Mouse (Mus musculus): Measurements from ENCODE around the gene E2f2.
A peak's percentile ranks its signal among the peaks of the same experiment; 100 is the strongest.

E2f2 gene

DNA sequence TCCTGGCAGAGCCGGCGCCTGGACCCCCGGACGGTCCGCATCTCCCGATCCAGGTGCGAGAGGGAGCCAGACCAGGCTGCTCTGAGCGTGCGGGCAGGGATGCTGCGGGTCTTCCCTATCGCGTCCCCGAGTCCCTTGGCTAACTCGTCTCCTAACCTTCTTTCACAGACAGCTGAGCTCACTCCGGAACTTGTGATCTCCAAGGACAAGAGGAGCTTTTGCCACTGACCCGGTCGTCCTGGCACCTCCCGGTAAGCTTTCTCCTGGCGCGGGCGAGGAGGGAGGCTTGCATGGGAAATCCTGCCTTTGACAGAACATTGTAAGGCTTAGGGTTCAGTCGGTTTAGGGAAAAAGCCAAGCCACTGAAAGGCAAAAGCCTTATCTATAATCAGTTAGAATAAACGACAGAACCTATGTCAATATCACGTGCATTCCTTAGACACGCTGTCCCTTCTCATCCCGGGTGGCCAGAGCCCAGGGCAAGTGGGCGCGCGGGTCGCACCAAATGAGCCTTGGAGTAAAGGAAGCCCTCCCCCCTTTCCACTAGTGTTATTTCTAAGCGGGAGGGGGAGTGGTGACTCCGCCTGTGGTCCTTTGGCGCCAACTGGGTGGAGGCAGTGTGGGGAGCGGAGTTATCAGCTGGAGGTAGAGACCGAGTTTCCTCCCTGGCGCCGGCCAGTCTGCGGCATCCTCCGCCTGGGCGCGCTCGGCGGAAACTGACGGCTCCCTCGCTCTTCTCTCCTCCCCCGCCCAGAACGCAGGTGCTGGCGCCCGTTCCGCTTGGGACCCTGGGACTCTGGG lies 27.9 kb upstream of the E2f2 start:
- peak; percentile 84 for DNase-seq (ENCODE audit: low read depth, low spot score)

DNA sequence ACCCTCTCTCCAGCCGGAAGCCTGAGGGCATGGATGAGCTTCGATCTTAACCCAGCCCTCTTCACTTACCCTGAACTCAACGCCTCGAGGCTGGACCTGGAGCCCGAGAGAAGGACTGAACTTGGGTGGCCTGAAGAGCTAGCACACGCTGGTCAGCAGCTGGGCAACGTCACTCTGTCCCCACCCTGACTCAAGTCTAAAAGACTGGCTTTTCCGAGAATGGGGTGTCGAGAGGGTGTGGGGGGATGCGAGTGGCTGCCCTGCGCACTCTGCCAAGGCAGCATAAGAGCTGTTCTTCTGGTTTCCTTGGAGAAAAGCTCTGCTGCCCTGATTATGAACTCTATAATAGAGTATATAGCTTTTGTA lies 27.3 kb upstream of the E2f2 start:
- no peak for DNase-seq (ENCODE audit: low read depth, low spot score)

- no peak for DNase-seq (ENCODE audit: low read depth, low spot score)
These were observed 26.8 kb upstream of the E2f2 start for GRCm38 (mm10) chr4:136145362-136145885.

DNA sequence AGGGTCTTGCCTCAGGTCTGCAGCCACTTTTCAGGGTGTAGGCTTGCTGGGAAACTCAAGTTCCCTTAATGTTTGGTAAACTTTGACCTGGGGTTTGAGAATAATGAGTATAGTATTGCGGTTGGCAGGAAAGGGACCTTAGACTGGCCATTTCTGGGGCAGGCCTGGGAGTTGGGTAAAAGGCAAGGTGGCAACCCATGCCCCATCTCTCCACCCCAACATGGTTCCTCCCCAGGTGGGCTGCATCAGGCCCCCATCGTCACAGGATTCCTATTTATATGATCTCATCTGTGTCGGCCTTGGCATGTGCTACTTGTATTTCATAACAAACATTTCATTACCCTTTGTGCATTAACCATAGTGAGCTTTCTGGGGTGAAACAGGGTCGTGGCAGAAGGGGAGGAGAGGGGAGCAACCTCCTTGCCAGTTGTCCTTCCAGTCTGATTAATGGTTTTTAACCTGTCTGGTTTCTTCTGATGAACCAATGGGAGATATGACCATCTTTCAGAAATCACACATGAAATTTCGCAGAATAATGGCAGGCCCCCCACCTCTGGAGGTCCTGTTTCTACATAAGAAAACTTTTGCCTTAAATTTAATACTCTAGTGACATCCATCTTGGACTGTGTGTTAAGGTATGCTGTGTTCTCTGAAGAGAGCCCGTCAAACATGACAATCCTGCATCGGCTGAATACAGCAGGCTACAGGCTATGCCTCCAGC lies 26.0 kb upstream of the E2f2 start:
- no peak for DNase-seq (ENCODE audit: low read depth, low spot score)

- DNase-seq (ENCODE audit: low read depth, low spot score), result no peak
These were observed 25.5 kb upstream of the E2f2 start for GRCm38 (mm10) chr4:136146712-136147154.

- DNase-seq (ENCODE audit: low read depth, low spot score), result peak; percentile 92
These were observed 24.6 kb upstream of the E2f2 start for GRCm38 (mm10) chr4:136147436-136148135.

- DNase-seq (ENCODE audit: low read depth, low spot score), result peak; percentile 55
These were observed 23.7 kb upstream of the E2f2 start for GRCm38 (mm10) chr4:136148342-136149044.

- no peak for DNase-seq (ENCODE audit: low read depth, low spot score)
These were observed 23.2 kb upstream of the E2f2 start for GRCm38 (mm10) chr4:136149045-136149379.

- peak; percentile 66 for DNase-seq (ENCODE audit: low read depth, low spot score)
These were observed 22.5 kb upstream of the E2f2 start for GRCm38 (mm10) chr4:136149734-136150133.

DNA sequence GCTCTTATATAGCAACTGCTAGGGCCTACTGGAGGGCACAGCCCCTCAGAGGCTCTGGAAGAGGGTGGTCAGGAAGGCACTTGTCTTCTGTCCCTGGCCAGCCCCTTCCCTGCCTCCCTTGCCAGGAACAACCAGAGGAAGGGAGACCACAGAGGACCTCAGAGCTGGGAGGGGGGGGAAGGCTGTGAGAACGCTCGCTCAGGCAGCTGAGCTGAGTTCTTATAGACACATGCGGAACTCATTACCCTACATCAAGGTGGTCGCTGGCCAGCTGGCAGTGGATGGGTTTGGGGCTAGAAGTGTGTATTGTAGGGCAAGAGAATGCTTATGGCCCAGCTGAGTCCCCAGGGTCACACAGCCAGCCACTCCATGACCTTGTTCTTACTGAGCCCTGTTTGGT lies 21.6 kb upstream of the E2f2 start:
- DNase-seq (ENCODE audit: low read depth, low spot score), result no peak

GRCm38 (mm10) chr4:136152821-136153220 lies 19.4 kb upstream of the E2f2 start:
- DNase-seq (ENCODE audit: low read depth, low spot score), result no peak

DNA sequence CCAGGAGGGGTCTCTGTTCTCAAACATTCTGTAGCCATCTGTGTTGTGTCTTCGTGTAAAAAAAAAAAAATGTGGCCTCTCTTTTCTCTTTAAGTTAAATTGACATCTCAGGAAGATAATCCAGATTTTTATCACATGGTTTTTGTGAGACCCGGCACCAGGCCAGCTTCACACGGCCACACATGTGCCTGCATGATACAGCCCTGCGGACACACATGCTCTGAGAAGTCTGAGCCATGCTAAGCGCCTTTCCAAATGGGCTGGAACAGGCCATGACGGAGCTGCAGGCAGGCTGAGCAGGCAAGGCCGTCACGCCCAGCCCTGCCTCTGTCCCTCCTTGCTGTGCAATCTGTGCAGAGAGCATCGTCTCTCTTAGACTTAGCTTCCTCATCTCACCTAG lies 17.7 kb upstream of the E2f2 start:
- no peak for DNase-seq (ENCODE audit: low read depth, low spot score)

DNA sequence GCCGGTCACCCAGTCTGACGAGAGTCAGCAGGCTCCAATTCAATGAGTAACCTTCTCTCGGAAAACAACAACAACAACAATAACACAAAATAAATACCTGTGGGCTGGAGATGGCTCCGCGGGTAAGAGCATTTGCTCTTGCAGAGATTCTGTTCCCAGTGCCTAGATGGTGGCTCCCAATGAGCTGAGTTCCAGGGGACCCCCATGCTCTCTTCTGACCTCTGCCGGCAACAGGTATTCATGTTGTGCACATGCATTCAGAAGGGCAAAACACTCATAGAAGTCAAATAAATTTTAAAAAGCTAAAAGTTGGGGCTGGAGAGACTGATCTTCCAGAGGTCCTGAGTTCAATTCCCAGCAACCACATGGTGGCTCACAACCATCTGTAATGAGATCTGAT lies 13.7 kb upstream of the E2f2 start:
- no peak for DNase-seq (ENCODE audit: low read depth, low spot score)

DNA sequence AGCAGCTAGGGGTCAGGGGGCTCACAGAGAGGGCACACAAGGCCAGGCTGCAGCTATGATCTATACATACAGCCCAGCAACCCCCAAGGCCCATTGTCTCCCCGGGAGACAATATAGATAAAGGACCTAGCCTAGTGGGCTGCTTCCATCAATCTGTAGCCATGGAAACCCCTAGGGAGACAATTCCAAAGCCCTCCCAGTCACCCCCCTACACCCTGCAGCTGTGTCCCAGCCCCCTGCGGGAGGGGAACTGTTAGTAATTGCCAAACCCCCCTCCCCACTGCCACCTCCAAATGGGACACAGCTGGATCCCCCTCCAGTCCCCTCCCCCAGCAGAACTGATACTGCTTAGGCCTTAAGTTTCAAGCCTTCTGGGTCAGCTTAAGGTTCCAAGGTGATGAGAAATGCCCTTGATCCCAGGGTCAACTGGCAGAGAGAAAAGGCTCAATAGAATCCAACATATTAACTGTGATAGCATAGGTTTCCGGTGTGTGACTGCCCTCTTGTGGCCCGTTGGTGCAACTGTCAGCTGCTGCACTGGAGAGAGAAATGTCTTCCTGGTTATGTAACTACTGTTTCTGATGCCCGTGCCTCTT lies 12.3 kb upstream of the E2f2 start:
- DNase-seq (ENCODE audit: low read depth, low spot score), result peak; percentile 84

- peak; percentile 86 for DNase-seq (ENCODE audit: low read depth, low spot score)
These were observed 8.7 kb upstream of the E2f2 start for GRCm38 (mm10) chr4:136163448-136163847.

- no peak for DNase-seq (ENCODE audit: low read depth, low spot score)
These were observed 7.2 kb upstream of the E2f2 start for GRCm38 (mm10) chr4:136164981-136165380.

DNA sequence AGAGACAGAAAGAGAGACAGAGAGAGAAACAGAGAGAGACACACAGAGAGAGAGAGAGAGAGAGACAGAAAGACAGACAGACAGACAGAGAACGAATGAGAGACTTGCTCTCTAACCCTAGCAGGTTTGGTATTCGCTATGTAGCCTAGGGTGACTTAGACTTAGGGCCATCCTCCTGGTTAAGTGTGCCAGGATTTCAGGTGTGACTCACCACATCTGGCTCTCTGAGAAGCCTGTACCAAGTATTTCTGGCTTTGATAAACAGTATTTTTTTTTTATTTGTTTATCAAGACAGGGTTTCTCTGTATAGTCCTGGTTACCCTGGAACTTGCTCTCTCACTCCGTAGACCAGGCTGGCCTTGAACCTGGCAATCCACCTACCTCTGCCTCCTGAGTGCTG lies 4.5 kb upstream of the E2f2 start:
- DNase-seq (ENCODE audit: low read depth, low spot score), result no peak

DNA sequence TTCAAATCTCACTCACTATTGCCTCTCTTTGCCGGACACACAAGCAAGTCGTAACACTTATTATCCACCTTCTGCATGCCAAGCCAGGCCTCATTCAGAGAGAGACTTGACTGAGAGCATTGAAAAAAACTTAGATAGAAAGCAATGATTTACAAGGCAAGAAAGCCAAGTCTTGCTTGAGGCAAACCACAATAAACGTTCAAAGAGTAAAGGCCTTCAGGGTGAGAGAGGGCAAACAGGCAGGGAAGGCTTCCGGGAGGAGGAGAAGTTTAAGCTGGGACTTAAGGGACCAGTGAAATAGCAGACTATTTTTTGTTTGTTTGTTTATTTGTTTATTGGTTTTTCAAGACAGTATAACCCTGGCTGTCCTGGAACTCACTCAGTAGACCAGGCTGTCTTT lies 1.8 kb upstream of the E2f2 start:
- no peak for DNase-seq (ENCODE audit: low read depth, low spot score)

GRCm38 (mm10) chr4:136171455-136171854 lies 739 bp upstream of the E2f2 start:
- no peak for DNase-seq (ENCODE audit: low read depth, low spot score)

DNA sequence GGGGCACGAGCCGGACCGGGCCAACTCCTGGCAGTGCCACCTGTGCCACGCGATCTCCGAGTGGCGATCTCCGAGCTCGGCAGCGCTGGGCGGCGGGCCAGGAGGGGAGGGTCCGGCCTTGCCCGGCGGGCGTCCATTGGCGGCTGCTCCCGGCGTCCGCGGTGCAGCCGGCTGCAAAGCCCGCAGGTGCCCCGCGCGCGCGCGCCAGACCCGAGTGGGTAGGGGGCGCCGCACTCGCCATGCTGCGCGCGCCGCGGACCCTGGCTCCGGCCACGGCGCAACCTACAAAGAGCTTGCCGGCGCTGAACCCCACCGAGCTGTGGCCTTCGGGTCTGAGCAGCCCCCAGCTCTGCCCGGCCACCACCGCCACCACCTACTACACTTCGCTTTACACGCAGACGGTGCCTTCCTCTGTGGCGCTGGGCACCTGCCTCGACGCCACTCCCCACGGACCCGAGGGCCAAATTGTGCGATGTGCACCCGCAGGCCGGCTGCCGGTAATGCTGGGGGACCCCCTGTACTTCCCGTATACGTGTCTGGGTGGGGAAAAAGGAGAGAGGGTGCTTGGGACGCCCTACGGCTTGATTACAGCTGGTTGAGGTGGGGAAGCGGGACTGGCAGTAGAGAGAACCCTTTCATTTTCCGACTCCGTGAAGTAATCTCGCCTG lies 482 bp downstream of the E2f2 start:
- peak; percentile 45 for DNase-seq (ENCODE audit: low read depth, low spot score)

GRCm38 (mm10) chr4:136173210-136173715 lies 1.1 kb downstream of the E2f2 start:
- no peak for DNase-seq (ENCODE audit: low read depth, low spot score)
